Mouse (Mus musculus) midbrain, postnatal 0 days (tissue): ENCODE results near the gene Megf11. TPM values are rescaled to one million over a fixed set of nuclear protein-coding genes. Genes with fewer than 3 reads are reported as not detected.

ENCODE experiments used
- ATAC-seq: fragments of 200-750 bp; cut with Nextera tagmentation; 2 replicates; pipeline ENCODE4 v1.8.0; 2017; ENCODE audit warnings: moderate number of reproducible peaks, mild to moderate bottlenecking, moderate TSS enrichment, moderate library complexity; ENCODE audit not compliant: low FRiP score
- DNase-seq: peaks from one replicate; pipeline ENCODE4 v3.0.0-alpha.2; 2015; ENCODE audit warnings: low spot score
- H3K27ac ChIP-seq: fragments of 300-500 bp; sonication (generic); 2 replicates; pipeline ENCODE4 v1.5.1; 2014; ENCODE audit warnings: low read depth, mild to moderate bottlenecking, low read length, mixed read lengths
- H3K27me3 ChIP-seq: fragments of 300-500 bp; sonication (generic); 2 replicates; pipeline ENCODE4 v1.6.1; 2014; ENCODE audit warnings: low read length, control low read depth, mixed read lengths; ENCODE audit not compliant: insufficient read depth
- H3K36me3 ChIP-seq: fragments of 300-500 bp; sonication (generic); 2 replicates; pipeline ENCODE4 v1.6.1; 2014; ENCODE audit warnings: low read length, control low read depth, mixed read lengths; ENCODE audit not compliant: insufficient read depth
- H3K4me1 ChIP-seq: fragments of 300-500 bp; sonication (generic); 2 replicates; pipeline ENCODE4 v1.6.1; 2014; ENCODE audit warnings: mild to moderate bottlenecking, control low read depth, antibody characterized with exemption, low read length, mixed read lengths; ENCODE audit not compliant: insufficient read depth
- H3K4me2 ChIP-seq: fragments of 300-500 bp; sonication (generic); 2 replicates; pipeline ENCODE4 v1.6.1; 2014; ENCODE audit warnings: low read depth, mild to moderate bottlenecking, low read length, mixed read lengths; ENCODE audit not compliant: poor library complexity, severe bottlenecking
- H3K4me3 ChIP-seq: fragments of 300-500 bp; sonication (generic); 2 replicates; pipeline ENCODE4 v1.5.1; 2014; ENCODE audit warnings: low read depth, mild to moderate bottlenecking, low read length, moderate library complexity
- H3K9ac ChIP-seq: fragments of 300-500 bp; sonication (generic); replicated peaks from 2 replicates; pipeline ENCODE4 v1.6.1; 2014; ENCODE audit warnings: mild to moderate bottlenecking, low read length, moderate library complexity, mixed read lengths; ENCODE audit not compliant: poor library complexity, severe bottlenecking
- H3K9me3 ChIP-seq: fragments of 300-500 bp; sonication (generic); 2 replicates; pipeline ENCODE4 v1.6.1; 2016; ENCODE audit warnings: low read length, control low read depth
- CTCF ChIP-seq: IDR thresholded peaks from 2 replicates; pipeline ENCODE4 v1.5.1; 2016; ENCODE audit warnings: antibody characterized with exemption, mild to moderate bottlenecking
- WGBS: fragments of 180-500 bp; shearing (Covaris S2); extraction: QIAGEN DNeasy Blood & Tissue Kit; methylation state at CpG from one replicate; pipeline ENCODE4 v1.1.7; 2014; 5-methylcytosine and 5-hydroxymethylcytosine counted together
- polyA plus RNA-seq: library from polyadenylated mRNA; unstranded; fragments of >200 nt; fragmentation: Nextera tagmentation; extraction: Ambion mirVana; gene quantifications from 2 replicates; pipeline ENCODE4 v1.2.1, GENCODE M21; 2015
- total RNA-seq: library from RNA; depleted of rRNA; stranded (reverse); fragments of >200 nt; gene quantifications from 2 replicates; pipeline ENCODE4 v1.2.3, GENCODE M21; 2014

Gene Megf11
- total and polyA plus RNA-seq, 2 experiments from 2014 or later: 17.7 to 41.8 TPM

DNA sequence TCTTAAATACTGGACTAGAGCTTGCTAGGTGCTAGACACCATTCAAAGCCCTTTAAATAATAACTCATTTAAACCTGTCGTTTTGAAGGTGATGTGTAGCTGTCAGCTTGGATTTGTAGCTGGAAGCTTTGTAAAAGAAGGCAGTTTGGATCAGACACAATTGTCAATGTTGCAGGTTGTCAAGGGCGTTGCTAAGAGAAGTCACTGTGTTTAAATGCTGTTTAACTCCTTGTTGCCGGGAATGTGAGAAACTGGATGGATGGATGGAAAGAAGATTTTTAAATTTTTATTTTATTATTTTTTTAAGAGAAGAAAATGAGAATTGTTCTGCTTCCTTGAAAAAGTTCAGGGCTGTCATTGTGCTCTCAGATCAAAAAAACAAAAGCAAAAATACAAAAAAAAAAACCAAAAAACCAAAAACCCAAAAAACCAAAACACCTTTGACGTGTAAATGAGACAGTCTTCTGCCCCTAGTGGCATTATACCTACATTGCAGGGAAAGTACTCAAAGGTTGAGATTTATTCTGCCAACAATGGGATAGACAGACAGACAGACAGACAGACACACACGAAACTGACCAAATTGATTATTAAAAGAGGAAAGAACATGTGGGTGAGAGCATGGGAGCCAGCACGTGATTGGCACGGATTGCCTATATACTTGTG is 227.7 kb downstream of the Megf11 start:
- Histone ChIP-seq H3K27ac (peak overlapping the region; percentile 65; the same call in 1 of the 2 replicates), H3K9ac (no peak overlapping the region), H3K4me1 (peaks cover 3% of the 10 kb centered on the region; the same call in 1 of the 2 replicates), H3K36me3 (no peaks in the 10 kb centered on the region), H3K4me3 (no peak overlapping the region), H3K27me3 (no peaks in the 10 kb centered on the region), H3K9me3 (no peaks in the 10 kb centered on the region), H3K4me2 (no peak overlapping the region)
- peak; percentile 57 for TF ChIP-seq CTCF
- 39% methylated on average over 7 of the region's 7 CpGs for WGBS
- ATAC-seq (no peak), DNase-seq (peak; percentile 51)

DNA sequence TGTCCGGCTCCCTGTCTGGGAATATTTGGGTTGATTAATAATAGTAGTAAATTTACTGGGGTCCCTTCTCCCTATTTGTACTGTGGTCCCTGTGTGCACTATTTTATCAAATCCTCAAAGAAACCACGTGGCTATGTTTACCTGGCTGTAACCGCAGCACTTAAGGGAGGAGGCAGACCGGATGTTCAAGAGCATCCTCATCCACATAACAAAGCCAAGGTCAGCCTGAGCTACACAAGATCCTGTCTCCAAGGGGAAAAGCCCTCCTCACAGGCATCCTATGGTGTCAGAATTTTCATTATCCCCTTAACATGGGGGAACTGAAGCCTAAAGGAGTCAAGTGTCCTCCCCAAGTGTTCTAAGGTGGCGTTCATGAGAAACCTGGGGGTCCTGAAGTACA is 232.0 kb downstream of the Megf11 start:
- ATAC-seq: no peak

DNA sequence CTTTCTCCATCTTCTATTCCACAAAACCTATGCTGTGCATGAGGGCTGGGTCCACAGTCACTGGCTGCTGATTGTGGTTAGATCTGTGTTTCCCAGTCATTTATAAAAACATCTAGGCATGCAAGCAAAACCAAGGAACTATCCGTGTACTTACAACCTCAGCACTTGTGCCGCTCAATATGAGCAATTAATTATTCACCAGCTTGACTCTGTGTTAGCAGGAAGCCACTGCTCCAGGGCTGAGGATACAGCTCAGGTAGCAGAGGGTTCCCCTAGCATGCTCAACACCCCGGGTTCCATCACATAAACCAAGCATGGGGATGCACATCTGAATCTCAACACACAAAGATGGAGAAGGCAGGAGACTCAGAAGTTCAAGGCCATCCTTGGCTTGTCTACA is 233.0 kb downstream of the Megf11 start:
- Histone ChIP-seq H3K4me3 (no peak overlapping the region), H3K9me3 (no peaks in the 10 kb centered on the region), H3K27ac (no peak overlapping the region), H3K9ac (no peak overlapping the region), H3K4me1 (peaks cover 6% of the 10 kb centered on the region; the same call in 1 of the 2 replicates), H3K4me2 (no peak overlapping the region), H3K27me3 (no peaks in the 10 kb centered on the region), H3K36me3 (no peaks in the 10 kb centered on the region)
- no peak for DNase-seq
- WGBS: 61% methylated on average over 3 of the region's 3 CpGs
- no peak for TF ChIP-seq CTCF
- no peak for ATAC-seq

More for the DNA sequence above, 232.0 kb downstream of the Megf11 start:
- no peak overlapping the region for H3K4me2 ChIP-seq
- H3K9ac ChIP-seq: no peak overlapping the region
- H3K27ac ChIP-seq: no peak overlapping the region
- TF ChIP-seq CTCF: no peak
- no peaks in the 10 kb centered on the region for H3K9me3 ChIP-seq
- no peak overlapping the region for H3K4me3 ChIP-seq
- H3K4me1 ChIP-seq: peaks cover 7% of the 10 kb centered on the region; the same call in 1 of the 2 replicates
- no peak for DNase-seq
- WGBS: 58% methylated on average over 5 of the region's 5 CpGs
- no peaks in the 10 kb centered on the region for H3K36me3 ChIP-seq
- H3K27me3 ChIP-seq: no peaks in the 10 kb centered on the region

DNA sequence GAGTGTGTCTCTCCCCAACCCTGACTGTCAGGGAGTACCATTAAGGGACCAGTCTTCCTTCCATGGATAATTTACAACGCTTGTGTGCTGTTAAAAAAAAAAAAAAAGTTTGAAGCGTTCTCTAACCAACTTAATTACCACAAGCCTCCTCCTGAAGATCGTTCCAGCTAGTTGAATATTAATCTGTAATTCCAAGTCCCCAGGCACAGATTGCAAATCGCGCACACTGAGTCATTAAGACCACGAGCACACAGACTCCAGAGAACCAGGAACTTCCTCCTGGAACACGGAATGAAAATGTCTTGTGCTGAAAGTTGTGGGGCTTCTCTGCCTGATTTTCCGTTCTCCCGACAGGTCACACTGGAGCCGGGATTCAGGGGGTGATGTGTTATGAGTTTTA is 234.0 kb downstream of the Megf11 start:
- 52% methylated on average over 10 of the region's 10 CpGs for WGBS
- DNase-seq: peak; percentile 59
- no peak for TF ChIP-seq CTCF

DNA sequence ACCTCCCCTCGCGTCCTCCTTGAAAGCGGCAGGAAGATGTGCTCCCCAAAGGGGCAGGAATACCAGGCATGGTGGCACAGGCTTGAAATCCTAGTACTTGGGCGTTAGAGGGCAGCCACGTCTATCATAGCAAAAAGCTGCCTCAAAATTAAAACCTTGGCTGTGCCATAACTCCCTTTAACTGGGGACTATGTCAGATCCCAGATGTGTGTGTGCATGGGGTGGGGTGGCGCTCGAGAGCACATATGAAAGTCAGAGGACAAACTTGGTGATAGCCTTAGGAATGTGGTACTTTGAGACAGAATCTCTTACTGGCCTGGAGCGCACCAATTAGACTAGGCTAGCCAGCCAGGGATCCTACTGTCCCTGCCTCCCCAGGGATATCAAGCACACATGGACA is 235.2 kb downstream of the Megf11 start:
- Histone ChIP-seq H3K27me3 (no peaks in the 10 kb centered on the region), H3K4me3 (no peak overlapping the region), H3K9ac (no peak overlapping the region), H3K4me2 (no peak overlapping the region), H3K4me1 (peaks cover 9% of the 10 kb centered on the region; the same call in 1 of the 2 replicates), H3K9me3 (no peaks in the 10 kb centered on the region), H3K36me3 (no peaks in the 10 kb centered on the region), H3K27ac (no peak overlapping the region)
- TF ChIP-seq CTCF: peak; percentile 39
- ATAC-seq (no peak), DNase-seq (no peak)
- WGBS: 78% methylated on average over 8 of the region's 8 CpGs

More for the DNA sequence above, 234.0 kb downstream of the Megf11 start:
- no peak overlapping the region for H3K27ac ChIP-seq
- H3K4me1 ChIP-seq: peaks cover 9% of the 10 kb centered on the region; the same call in 1 of the 2 replicates
- H3K9me3 ChIP-seq: no peaks in the 10 kb centered on the region
- no peak overlapping the region for H3K9ac ChIP-seq
- ATAC-seq: no peak
- H3K36me3 ChIP-seq: no peaks in the 10 kb centered on the region
- no peak overlapping the region for H3K4me3 ChIP-seq
- H3K27me3 ChIP-seq: no peaks in the 10 kb centered on the region
- H3K4me2 ChIP-seq: no peak overlapping the region

DNA sequence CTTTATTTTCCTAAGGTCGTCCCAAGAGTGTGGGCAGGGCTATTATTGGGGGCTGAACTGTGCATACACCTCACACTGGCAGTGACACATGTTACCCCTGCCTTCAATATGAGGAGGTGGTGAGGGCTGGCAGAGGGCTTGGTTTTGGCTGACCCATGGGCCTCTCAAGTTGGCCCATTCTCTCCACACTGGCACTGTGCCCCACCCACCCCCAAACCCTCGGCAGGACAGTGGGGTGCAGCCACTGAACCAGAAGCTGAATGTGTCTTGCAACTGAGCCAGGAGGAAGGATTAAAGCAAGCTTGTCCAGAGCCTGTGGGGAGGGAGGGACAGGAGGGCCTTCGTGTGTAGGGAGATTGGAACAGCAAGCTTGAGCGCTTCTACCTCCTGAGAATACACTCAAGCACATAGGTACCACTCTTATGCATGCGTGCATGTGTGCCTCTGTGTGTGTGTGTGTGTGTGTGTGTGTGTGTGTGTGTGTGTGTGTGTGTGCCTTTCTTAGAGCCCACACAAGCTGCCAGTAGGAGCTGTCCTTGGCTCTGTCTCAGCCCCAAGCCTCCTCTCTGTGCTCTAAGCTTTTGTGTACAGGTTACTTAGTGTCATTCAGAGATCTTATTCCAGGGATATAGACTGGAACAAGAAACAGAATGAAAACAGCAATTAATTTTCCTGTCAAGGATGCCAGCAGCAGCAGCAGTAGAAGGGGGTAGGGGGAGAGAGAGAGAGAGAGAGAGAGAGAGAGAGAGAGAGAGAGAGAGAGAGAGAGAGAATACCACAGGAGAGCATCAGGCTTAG is 236.3 kb downstream of the Megf11 start:
- Histone ChIP-seq H3K4me1 (peaks cover 9% of the 10 kb centered on the region; the same call in 1 of the 2 replicates), H3K27me3 (no peaks in the 10 kb centered on the region), H3K4me2 (no peak overlapping the region), H3K9ac (no peak overlapping the region), H3K27ac (peak overlapping the region; percentile 2; the same call in 1 of the 2 replicates), H3K9me3 (no peaks in the 10 kb centered on the region), H3K36me3 (no peaks in the 10 kb centered on the region), H3K4me3 (no peak overlapping the region)
- ATAC-seq (peak; percentile 72), DNase-seq (peak; percentile 72)
- WGBS: 24% methylated on average over 5 of the region's 5 CpGs
- TF ChIP-seq CTCF: no peak
